Mouse (Mus musculus): ENCODE data around the gene Ankrd13d. TPM values are rescaled to one million over a fixed set of nuclear protein-coding genes. Genes with fewer than 3 reads are reported as not detected.

Gene Ankrd13d
- polyA plus RNA-seq, 1 experiment from 2014 or later: 0.74 TPM

DNA sequence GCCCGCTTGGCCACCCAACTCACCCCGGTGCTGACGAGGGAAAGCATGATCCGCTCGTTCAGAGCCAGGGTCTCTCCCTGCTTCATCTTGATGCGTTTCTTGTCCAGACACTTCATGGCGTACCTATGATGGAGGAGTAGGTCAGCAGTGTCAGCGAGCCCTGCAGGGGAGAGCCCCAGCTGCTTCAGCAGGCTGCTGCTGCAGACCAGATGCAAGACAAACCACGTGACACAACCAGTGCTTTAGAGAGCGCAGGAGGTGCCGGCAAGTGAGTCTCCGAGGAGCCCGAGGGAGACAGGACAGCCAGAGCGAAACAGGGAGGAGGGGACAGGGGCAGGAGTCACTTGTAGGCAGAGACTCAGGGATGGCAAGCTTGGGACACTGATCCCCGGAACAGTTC, 7.8 kb upstream of the Ankrd13d start:
- no peak overlapping the region for H3K9ac ChIP-seq
- H3K4me1 ChIP-seq (replicated peaks): peaks cover 23% of the 10 kb centered on the region
- no peak overlapping the region for H3K4me3 ChIP-seq (replicated peaks)
- no peak overlapping the region for H3K4me2 ChIP-seq
- no peak for ATAC-seq (ENCODE audit: low read depth)
- no peaks in the 10 kb centered on the region for H3K9me3 ChIP-seq (replicated peaks)
- 86% methylated on average over 15 of the region's 15 CpGs for WGBS (ENCODE audit: insufficient replicate concordance)
- no peak overlapping the region for H3K27ac ChIP-seq
- H3K36me3 ChIP-seq: peaks cover 83% of the 10 kb centered on the region
- DNase-seq: no peak
- H3K27me3 ChIP-seq: no peaks in the 10 kb centered on the region

DNA sequence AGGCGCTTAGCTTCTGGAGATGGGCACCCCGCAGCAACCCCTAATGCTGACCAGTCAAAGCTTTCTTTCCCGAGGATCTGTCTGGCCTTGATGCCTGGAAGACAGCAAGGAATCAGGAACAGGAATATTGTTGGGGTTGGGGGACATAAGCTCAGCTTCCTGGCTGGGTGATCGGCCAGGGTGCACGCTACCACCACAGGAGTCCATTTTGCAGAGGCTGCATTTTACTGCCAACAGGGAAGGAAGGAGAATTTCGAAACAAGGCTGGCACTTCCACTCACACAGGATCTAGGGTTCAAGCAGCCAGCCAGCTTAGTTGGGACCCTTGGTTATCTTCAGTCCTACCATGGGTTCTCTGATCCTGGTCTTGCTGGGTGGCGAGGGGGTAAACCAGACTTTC, 716 bp upstream of the Ankrd13d start:
- WGBS (ENCODE audit: insufficient replicate concordance): 21% methylated on average over 7 of the region's 7 CpGs
- peaks cover 21% of the 10 kb centered on the region for H3K4me1 ChIP-seq (replicated peaks)
- peaks cover 21% of the 10 kb centered on the region for H3K27me3 ChIP-seq
- H3K27ac ChIP-seq: 0 out of 2 replicates have a peak overlapping the region, but pooled peaks have one; percentile 10
- peaks cover 33% of the 10 kb centered on the region for H3K36me3 ChIP-seq
- 0 out of 2 replicates have a peak overlapping the region, but pooled peaks have one; percentile 56 for H3K9ac ChIP-seq
- peak overlapping the region; percentile 78 for H3K4me2 ChIP-seq
- peak overlapping the region; percentile 65 for H3K4me3 ChIP-seq (replicated peaks)
- no peaks in the 10 kb centered on the region for H3K9me3 ChIP-seq (replicated peaks)
- ATAC-seq (ENCODE audit: low read depth) (no peak), DNase-seq (no peak)

DNA sequence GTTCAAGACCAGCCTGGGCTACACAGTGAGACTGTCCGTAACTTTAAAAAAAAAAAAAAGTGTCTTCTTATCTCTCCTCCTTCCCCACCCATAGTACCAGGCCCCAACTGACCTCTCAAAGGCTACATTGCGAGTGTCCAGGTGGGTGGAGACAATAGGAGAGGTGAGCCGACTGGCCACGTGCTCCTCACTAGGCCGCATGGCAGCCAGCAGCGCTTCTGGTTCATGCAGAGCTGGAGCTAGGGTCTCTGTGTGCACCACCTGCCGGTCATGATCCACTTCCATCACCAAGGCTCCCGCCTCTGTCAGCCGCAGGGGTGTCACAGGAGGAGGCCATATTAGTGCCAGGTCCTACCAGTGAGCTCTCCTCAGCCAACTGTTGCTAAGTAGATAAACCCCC, 2.5 kb downstream of the Ankrd13d start:
- Histone ChIP-seq H3K9me3 (replicated peaks) (no peaks in the 10 kb centered on the region), H3K36me3 (peaks cover under 1% of the 10 kb centered on the region; the same call in 1 of the 2 replicates), H3K27ac (no peak overlapping the region), H3K9ac (no peak overlapping the region), H3K4me3 (replicated peaks) (no peak overlapping the region), H3K4me1 (replicated peaks) (peaks cover 21% of the 10 kb centered on the region), H3K27me3 (peaks cover 21% of the 10 kb centered on the region), H3K4me2 (no peak overlapping the region)
- WGBS (ENCODE audit: insufficient replicate concordance): 83% methylated on average over 9 of the region's 9 CpGs
- DNase-seq (no peak), ATAC-seq (ENCODE audit: low read depth) (no peak)

DNA sequence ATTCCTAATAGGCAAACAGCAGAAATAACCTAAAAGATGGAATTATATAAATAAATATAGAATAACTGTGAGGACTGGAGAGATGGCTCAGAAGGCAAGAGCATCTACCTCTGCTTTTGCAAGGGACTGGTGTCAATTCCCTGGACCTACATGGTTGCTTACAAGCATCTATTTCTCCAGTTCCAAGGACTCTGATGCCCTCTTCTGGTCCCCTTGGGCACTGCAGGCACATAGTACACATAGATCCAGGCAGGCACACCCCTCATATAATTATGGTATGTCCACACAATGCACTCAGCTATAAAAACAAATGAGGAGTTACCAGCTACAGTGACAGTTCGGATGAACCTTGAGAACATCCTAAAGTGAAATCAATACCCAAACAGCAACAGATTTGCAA, 3.5 kb downstream of the Ankrd13d start:
- Histone ChIP-seq H3K4me3 (replicated peaks) (no peak overlapping the region), H3K27me3 (peaks cover 21% of the 10 kb centered on the region), H3K4me2 (no peak overlapping the region), H3K9me3 (replicated peaks) (no peaks in the 10 kb centered on the region), H3K9ac (no peak overlapping the region), H3K36me3 (no peaks in the 10 kb centered on the region), H3K4me1 (replicated peaks) (peaks cover 18% of the 10 kb centered on the region), H3K27ac (no peak overlapping the region)
- no peak for ATAC-seq (ENCODE audit: low read depth)
- no peak for DNase-seq
- WGBS (ENCODE audit: insufficient replicate concordance): 73% methylated on average over 1 of the region's 1 CpGs

DNA sequence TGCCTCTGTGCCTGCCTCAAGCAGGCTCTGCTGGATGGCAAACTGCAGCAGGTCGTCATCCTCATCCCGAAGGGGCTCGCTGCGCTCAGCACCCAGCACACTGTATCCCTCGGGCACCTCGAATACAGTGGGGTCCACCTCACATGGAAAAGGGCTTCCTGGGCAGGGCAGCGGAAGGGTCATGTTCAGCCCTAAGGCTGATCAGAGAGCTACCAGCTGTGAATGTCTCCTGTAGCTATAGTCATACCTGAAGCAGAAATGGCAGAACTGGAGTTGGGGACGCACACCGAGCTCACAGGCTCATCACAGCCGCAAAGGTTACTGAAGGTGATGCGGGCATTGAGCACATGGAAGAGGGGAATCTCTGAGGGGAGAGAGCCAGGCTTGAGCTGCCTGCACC, 12.0 kb downstream of the Ankrd13d start:
- Histone ChIP-seq H3K4me3 (replicated peaks) (no peak overlapping the region), H3K4me2 (no peak overlapping the region), H3K36me3 (no peaks in the 10 kb centered on the region), H3K9me3 (replicated peaks) (no peaks in the 10 kb centered on the region), H3K27me3 (peaks cover 30% of the 10 kb centered on the region), H3K9ac (no peak overlapping the region), H3K4me1 (replicated peaks) (peaks cover 16% of the 10 kb centered on the region), H3K27ac (no peak overlapping the region)
- ATAC-seq (ENCODE audit: low read depth): no peak
- DNase-seq: no peak
- 85% methylated on average over 11 of the region's 11 CpGs for WGBS (ENCODE audit: insufficient replicate concordance)

DNA sequence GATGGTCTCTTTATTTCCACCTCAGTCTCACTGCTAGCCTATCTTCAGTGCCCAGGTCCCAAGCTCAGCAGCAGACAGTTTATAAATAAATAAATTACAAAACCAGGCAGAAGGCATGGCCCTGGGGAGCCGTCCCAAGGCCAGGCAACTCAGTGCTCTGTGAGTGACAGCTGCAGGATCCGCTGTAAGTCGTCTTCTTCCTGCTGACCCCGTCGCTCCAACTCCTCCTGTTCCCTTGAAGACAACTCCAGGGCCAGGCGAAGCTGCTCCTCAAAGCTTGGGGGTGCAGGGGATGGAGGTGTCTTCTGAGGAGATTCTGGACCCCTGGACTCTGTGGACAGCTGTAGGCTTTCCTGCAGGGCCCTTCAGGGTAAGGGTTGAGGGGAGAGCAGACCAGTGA, 12.8 kb downstream of the Ankrd13d start:
- H3K9ac ChIP-seq: no peak overlapping the region
- WGBS (ENCODE audit: insufficient replicate concordance): 63% methylated on average over 6 of the region's 6 CpGs
- no peak overlapping the region for H3K27ac ChIP-seq
- peaks cover 30% of the 10 kb centered on the region for H3K27me3 ChIP-seq
- no peaks in the 10 kb centered on the region for H3K9me3 ChIP-seq (replicated peaks)
- H3K4me3 ChIP-seq (replicated peaks): no peak overlapping the region
- DNase-seq: no peak
- H3K36me3 ChIP-seq: no peaks in the 10 kb centered on the region
- no peak overlapping the region for H3K4me2 ChIP-seq
- no peak for ATAC-seq (ENCODE audit: low read depth)
- H3K4me1 ChIP-seq (replicated peaks): peaks cover 16% of the 10 kb centered on the region

DNA sequence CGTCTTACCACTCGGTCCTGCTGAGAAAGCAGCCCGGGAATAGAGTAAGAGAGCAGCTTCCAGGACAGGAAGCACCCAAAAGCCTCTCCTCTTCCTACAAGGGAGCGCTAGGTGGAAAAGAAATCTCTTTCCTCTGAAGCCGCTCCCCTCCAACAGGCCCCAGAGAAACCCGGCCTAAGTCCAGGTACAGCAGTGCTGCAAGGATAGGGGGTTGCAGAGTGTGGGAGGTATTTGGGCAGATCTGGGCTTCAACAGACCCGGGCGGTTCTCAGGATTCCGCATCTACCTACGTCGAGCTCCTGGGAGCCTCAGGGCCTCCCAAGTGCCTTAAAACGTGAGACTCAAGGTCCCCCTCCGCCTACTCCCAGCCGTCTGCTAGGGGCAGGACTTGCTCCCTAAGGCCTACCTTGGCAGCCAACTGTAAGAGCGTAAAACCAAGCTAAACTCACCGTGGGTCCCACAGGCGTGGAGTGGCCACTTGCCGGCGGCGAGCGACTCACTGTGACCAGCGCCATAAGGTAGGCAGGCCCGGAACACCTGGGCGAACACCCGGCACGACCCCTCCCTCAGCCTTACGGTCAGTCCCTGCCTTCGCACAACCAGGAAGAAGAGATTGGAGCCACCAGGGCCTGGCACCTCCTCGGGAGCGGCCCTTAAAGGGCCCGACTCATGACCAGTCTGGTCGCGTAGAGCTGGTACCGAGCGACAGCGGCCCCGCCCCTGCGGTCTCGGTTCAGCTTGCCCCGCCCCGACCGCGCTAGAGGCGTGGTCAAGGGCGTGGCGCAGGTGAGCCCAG, 14.2 kb downstream of the Ankrd13d start, which contains the start of gene Ssh3:
Ssh3 (minus strand) TSS at position 615 of the 796 bp plus-strand sequence.
- Histone ChIP-seq H3K4me1 (replicated peaks) (peaks cover 16% of the 10 kb centered on the region), H3K27ac (no peak within 1 kb of the TSS), H3K4me2 (peak within 1 kb of the TSS; percentile 67), H3K36me3 (no peaks in the 10 kb centered on the region), H3K9me3 (replicated peaks) (no peaks in the 10 kb centered on the region), H3K4me3 (replicated peaks) (peak within 1 kb of the TSS; percentile 49), H3K9ac (peak within 1 kb of the TSS; percentile 45), H3K27me3 (peaks cover 30% of the 10 kb centered on the region)
- DNase-seq (peak; percentile 54), ATAC-seq (ENCODE audit: low read depth) (peak; percentile 79)
- 12% methylated on average over 46 of the region's 46 CpGs for WGBS (ENCODE audit: insufficient replicate concordance)

DNA sequence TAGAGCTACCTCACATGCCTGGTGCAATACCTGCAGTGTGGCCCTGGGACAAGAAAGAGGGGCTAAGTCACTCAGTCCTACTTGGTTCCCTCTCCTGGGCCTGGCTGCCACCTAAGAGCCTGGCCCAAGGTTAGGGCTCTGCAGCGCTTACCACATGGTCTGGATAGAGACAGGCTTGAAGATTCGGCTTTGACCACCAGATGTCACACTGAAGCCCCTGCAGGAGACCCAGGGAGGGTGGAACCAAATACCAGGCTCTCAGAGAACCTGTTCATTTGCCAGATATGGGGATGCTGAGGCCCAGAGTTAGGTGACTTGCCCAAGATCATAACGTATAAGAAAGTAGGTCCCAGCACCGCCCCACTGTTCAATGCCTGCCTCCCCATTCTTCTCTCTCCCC, 17.0 kb downstream of the Ankrd13d start:
- H3K4me3 ChIP-seq (replicated peaks): no peak overlapping the region
- no peaks in the 10 kb centered on the region for H3K9me3 ChIP-seq (replicated peaks)
- H3K36me3 ChIP-seq: no peaks in the 10 kb centered on the region
- peaks cover 32% of the 10 kb centered on the region for H3K4me1 ChIP-seq (replicated peaks)
- peaks cover 30% of the 10 kb centered on the region for H3K27me3 ChIP-seq
- H3K4me2 ChIP-seq: no peak overlapping the region
- H3K9ac ChIP-seq: no peak overlapping the region
- no peak for ATAC-seq (ENCODE audit: low read depth)
- WGBS (ENCODE audit: insufficient replicate concordance): 56% methylated on average over 4 of the region's 4 CpGs
- no peak for DNase-seq
- no peak overlapping the region for H3K27ac ChIP-seq

DNA sequence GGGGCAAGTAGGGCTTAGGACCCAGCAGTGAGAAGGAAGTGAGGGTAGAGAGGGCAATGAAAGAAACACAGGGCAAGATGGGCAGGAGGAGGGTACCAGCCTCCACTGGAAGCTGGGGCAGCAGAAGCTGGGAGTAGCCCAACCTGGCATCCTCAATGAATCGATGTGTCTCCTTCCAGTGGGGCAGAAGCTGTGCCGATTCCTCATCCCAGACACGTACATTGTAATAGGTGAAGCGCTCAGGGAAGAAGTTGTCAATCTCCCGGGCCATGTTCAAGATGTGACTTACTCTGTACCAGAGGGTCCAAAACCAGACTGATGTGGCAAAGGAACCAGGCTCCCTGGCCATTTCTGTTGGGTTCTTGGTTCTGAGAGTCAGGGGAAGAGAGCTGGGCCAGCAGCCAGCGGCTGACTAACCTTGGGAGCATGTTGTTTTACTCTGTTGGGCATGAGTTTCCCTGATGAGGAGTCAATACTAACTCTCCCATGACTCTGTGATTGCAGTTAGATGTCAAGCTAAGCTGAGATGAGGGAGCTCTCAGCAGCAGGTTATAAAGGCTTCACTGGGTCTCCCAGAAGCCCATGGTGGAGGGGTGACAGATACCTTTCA, 18.7 kb downstream of the Ankrd13d start:
- H3K4me1 ChIP-seq (replicated peaks): peaks cover 38% of the 10 kb centered on the region
- DNase-seq: no peak
- no peak overlapping the region for H3K4me3 ChIP-seq (replicated peaks)
- no peak overlapping the region for H3K9ac ChIP-seq
- H3K27me3 ChIP-seq: peaks cover 19% of the 10 kb centered on the region; the same call in 1 of the 2 replicates
- H3K27ac ChIP-seq: no peak overlapping the region
- 73% methylated on average over 6 of the region's 6 CpGs for WGBS (ENCODE audit: insufficient replicate concordance)
- no peak for ATAC-seq (ENCODE audit: low read depth)
- H3K9me3 ChIP-seq (replicated peaks): no peaks in the 10 kb centered on the region
- no peaks in the 10 kb centered on the region for H3K36me3 ChIP-seq
- H3K4me2 ChIP-seq: no peak overlapping the region

DNA sequence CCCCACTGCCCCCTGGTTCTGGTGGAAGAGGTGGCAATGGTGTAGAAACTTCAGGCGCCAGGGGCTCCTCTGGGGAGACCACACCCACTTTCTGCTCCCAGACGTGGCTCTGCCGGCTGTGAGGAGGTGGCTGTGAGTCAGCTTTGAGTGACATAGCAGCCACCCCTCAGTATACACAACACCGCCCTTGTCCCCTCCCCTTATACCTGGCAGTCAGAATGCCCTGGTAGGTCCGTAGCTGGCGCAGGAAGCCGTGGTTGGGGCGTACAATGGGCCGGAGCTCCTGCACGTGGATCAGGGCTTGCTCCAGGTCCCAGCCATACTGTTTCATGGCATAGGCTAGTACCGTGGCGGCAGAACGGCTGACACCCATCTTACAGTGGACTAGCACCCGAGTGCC, 19.2 kb downstream of the Ankrd13d start:
- Histone ChIP-seq H3K9me3 (replicated peaks) (no peaks in the 10 kb centered on the region), H3K27ac (no peak overlapping the region), H3K27me3 (peaks cover 16% of the 10 kb centered on the region; the same call in 1 of the 2 replicates), H3K4me3 (replicated peaks) (no peak overlapping the region), H3K4me2 (no peak overlapping the region), H3K4me1 (replicated peaks) (peaks cover 32% of the 10 kb centered on the region), H3K9ac (no peak overlapping the region), H3K36me3 (no peaks in the 10 kb centered on the region)
- WGBS (ENCODE audit: insufficient replicate concordance): 51% methylated on average over 14 of the region's 14 CpGs
- no peak for DNase-seq
- no peak for ATAC-seq (ENCODE audit: low read depth)

DNA sequence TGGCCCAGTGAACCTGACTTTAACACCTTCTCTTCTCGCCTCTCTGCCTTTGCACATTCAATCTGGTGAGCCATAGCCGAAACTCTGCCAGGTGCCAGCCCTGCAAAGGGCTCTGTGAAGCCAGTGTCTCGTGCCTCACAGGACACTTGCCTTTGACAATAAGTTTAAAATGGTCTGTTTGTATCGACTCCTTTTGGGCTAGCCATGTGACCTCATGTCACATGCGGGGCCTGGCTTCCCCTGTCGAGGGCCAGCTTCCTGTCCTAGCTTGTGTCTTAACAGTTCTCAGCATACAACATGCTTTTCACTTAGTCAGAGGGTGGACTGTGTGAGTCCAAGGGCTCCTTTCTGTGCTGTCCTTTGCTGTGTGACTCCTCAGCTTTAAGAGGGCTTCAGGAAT, 20.2 kb downstream of the Ankrd13d start:
- DNase-seq: no peak
- Histone ChIP-seq H3K27ac (no peak overlapping the region), H3K4me3 (replicated peaks) (no peak overlapping the region), H3K4me2 (no peak overlapping the region), H3K9ac (no peak overlapping the region), H3K9me3 (replicated peaks) (no peaks in the 10 kb centered on the region), H3K36me3 (no peaks in the 10 kb centered on the region), H3K27me3 (peaks cover 8% of the 10 kb centered on the region; the same call in 1 of the 2 replicates), H3K4me1 (replicated peaks) (peaks cover 31% of the 10 kb centered on the region)
- WGBS (ENCODE audit: insufficient replicate concordance): 44% methylated on average over 6 of the region's 6 CpGs
- no peak for ATAC-seq (ENCODE audit: low read depth)
